Mouse (Mus musculus) liver, adult 2 months (tissue): ENCODE measurements around the gene Cd93.

Source experiments
- CTCF ChIP-seq: fragments of 200-500 bp; IDR thresholded peaks from 2 replicates; pipeline ENCODE4 v1.5.1; 2011; ENCODE audit warnings: low read depth, low read length, control low read depth
- POLR2A ChIP-seq: fragments of 200-500 bp; IDR thresholded peaks from 2 replicates; pipeline ENCODE4 v1.6.1; 2011; ENCODE audit warnings: low read length, control low read depth; ENCODE audit not compliant: insufficient read depth; ENCODE audit errors: extremely low read depth

DNA sequence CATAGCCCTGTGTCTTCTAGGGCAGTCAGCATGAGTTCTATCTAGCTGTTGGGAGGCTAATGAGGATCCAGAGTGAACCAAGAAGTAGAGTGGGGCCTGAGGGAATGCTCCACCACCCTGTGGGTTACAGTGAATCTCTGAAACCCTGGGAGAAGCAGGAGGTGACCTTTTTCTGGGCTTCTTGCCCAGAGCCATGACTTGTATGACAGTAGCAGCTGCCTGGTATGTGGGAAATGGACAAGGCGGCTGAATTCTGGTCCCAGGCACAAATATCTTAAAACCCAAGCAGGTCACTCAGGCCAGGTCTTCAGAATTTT is 45.6 kb downstream of the Cd93 start:
- no peak for TF ChIP-seq POLR2A
- no peak for TF ChIP-seq CTCF
